Mouse (Mus musculus): ENCODE results near the gene Ccdc90b. TPM values are rescaled to one million over a fixed set of nuclear protein-coding genes. Genes with fewer than 3 reads are reported as not detected.

Gene Ccdc90b
- 6.0 and 12.1 TPM in 2 replicates for total RNA-seq (2015; ENCODE audit: low replicate concordance)
- total RNA-seq (2017; ENCODE audit: low replicate concordance): 6.8 and 8.9 TPM in 2 replicates

DNA sequence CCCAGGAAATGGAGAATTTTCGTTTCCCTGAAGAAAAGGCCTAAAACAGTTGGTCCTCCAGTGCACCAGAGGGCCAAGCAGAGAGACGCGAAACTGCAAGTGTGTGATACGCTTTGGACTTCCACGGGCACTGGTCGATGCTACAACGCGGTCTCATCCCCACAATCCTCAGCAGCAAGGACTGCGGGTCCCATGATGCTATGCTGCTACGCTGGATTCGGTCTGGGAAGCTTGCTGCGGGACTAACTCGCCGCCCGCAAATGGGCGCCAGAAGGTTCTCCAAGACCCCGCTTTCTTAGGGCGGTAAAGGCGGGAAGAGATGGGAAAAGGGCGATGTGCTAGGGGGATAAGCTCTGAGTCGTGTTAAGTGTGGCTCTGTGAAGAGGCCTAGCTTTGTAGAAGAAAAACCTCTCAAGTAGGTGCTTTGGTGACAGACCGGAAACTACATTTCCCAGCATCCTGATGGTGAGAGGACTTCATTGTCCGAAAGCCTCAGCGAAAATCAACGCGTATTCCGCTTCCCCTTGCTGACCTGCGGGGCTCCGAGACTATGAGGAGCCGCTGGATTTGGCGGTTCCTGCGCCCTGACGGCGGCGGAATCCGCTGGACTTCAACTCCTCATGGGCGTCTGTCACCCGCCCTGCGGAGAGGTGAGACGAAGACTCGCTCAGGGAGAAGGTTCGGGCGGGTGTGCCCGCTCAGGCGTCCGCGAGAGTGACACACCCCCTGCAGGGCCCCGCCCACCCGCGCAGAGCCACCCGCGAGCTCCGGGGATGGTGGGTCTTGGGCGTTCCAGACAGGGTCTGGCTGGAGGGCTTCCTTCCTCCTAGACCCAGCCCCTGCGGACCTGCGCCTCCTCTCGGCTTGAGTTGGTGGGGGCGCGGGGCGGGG, at the start of gene Ccdc90b:
Gene Ccdc90b (plus strand): TSS at position 164 of the 891 bp plus-strand sequence.
- ATAC-seq (replicated peaks; ENCODE audit: low FRiP score, poor library complexity, severe bottlenecking): peak; percentile 88

DNA sequence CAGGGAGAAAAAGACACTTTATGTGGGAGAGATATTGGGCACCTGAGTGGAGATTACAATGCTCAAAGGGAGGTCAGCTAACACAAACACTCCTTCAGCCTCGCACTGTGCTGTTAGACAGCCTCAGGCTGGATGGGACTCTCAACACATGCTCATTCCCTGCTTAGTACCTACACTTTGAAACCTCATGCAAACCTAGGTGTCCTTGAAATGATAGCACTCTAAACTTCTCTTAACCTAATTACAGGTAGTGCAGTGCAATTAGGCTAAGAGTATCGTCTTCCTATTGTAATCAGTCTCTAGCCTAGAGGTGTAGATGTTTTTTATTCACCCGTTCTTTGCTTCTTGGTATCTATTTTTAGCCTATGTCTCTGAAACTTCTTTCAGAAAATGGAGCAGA, 40.6 kb upstream of the Ccdc90b start:
- no peak for ATAC-seq (replicated peaks; ENCODE audit: low FRiP score, poor library complexity, severe bottlenecking)

GRCm38 (mm10) chr7:92520820-92521219, 40.1 kb upstream of the Ccdc90b start:
- no peak for ATAC-seq (replicated peaks; ENCODE audit: low FRiP score, poor library complexity, severe bottlenecking)

- ATAC-seq (replicated peaks; ENCODE audit: low FRiP score, poor library complexity, severe bottlenecking): no peak
Measured at GRCm38 (mm10) chr7:92529245-92529644, 31.7 kb upstream of the Ccdc90b start.

DNA sequence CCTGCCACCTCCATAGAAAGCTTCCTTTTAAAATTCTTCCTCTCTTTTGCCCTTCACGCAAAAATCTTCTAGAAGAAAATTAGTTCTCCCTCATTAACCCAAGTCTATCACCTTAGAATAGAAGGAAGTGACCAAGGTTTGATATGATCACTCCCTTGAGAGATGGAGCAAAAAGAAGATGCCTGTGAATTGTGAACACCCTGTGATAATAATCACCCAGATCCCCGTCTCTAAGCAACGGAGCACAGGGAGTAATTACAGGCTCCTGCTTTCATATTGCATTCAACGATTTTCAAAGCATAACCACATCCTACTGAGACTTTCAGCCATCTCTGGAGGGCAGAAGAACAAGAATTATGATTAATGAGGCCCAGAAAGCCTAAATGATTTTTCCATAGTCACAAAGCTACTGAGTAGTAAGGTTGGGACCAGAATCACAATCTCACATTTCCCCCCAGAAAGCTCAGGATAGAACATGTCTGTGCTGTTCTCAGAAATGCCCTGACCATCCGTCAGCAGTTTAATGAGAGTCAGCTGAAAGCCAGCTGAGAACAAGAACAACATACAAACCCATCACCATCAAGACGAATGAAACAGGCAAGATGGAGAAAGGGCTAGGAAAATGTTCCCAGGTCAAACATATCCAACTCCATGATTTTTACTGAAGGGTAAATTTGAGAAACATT, 28.5 kb upstream of the Ccdc90b start:
- no peak for ATAC-seq (replicated peaks; ENCODE audit: low FRiP score, poor library complexity, severe bottlenecking)

GRCm38 (mm10) chr7:92546763-92547162, 14.2 kb upstream of the Ccdc90b start:
- no peak for ATAC-seq (replicated peaks; ENCODE audit: low FRiP score, poor library complexity, severe bottlenecking)

DNA sequence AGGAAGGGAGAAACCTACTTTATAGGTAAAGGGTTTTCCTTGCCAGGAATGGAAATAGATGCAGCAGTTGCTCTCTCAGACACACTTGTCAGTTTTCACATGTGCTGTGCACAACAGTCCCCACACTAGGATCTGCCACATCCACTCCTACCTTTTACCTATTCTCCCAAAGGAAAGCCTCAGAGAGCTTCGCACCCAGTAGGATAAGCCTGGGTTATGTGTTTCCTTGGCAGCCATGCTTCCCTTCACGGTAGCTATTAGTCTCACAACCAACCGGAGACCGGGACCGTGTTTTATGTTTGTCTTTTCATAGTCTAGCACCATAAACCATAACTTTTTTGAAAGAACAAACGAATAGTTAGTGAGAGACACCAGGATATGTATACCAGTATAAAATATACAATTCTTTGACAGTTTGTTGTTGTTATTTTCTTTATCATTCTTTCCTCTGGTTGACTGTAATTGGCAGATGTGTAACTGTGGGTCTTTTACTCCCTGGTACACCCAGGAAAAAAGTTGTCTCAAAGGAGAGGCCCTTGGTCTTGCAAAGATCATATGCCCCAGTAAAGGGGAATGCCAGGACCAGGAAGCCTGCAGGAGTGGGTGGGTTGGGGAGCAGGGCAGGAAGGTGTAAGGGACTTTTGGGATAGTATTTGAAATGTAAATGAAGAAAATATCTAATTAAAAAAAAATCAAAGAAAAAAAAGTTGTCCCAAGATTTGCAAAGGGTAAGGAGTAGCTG, 10.5 kb upstream of the Ccdc90b start:
- no peak for ATAC-seq (replicated peaks; ENCODE audit: low FRiP score, poor library complexity, severe bottlenecking)

DNA sequence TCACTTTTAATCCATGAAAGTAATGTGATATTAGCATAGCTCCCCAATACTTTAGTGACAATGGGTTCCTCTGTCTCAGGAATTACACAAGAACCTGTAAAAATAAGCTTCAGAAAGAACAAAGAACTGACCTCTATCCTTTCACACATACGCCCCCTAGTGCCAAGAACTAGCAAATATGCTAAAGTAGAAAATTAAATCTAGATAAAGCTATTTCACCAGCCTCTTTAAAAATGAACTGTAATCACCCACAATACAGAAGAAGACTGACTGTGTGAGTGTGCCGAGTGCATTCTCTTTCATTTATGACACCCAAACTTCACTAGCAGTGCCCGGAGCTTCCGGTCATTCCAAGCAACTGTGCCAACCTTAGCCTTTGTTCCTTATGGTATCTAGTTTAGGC, 10.0 kb upstream of the Ccdc90b start:
- ATAC-seq (replicated peaks; ENCODE audit: low FRiP score, poor library complexity, severe bottlenecking): peak; percentile 91

DNA sequence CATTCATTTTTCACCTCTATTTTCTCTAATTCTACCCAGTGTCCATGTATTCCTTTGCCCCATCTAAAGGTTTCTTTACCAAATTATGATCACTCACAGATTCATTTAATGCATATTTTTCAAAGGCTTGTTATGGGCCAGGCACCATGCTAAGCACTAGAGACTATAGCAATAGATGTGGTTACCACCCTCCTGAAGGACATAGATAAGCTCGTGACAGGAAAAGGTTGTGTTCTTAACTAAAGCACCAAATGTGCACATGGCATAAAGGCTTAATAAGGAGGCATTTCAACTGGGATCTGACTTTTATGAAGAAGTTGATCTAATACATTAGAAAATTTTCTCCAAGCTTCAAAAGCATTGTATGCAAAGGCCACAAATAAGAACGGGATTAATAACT, 2.2 kb upstream of the Ccdc90b start:
- ATAC-seq (replicated peaks; ENCODE audit: low FRiP score, poor library complexity, severe bottlenecking): peak; percentile 79

DNA sequence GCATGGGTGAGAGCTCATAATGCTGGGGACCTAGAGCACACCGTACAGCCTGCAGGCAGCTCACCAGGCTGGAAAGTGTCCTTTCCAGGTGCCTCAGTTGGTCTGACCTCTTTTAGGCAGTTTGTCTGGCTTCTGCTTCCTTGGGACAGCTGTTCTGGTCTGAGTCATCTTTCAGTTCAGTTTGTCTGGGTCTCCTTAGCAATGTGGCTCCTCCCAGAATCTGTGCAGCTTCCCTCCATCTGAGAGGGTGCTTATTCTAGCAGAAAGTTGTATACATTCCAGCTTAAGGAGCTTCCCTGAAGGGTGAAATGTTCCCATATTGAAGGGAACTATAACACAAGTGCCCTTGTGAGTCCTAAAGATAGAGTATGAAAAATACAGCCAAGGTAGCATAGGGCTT, 5.8 kb downstream of the Ccdc90b start:
- ATAC-seq (replicated peaks; ENCODE audit: low FRiP score, poor library complexity, severe bottlenecking): no peak

DNA sequence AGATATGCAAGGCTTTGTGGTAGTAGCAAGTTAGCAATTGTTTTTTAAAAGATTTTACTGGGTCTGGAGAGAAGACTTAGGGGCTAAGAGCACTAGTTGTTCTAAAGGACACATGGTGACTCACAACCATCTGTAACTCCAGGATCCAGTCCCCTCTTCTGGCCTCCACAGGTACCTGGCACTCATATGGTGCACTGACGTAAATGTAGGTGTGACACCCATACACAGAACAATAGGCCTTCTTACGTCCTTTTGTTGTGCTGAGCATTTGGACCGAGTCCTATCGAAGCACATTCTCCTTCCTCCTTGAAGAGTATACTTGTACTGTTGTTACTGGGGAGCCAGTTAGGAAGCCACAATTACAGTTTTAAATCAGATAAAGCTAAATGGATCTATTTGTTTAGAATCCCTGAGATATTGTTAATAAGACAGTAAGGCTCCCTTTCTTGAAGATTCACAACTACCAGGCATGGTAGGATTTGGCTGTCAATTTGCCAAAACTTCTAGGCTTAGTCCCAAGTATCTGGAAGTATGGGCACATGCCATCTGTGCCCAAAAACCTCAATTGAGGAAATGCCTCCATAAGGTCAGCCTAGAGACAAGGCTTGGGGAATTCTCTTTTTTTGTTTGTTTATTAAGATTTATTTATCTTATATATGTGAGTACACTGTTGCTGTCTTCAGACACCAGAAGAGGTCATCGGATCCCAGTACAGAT, 19.7 kb downstream of the Ccdc90b start:
- ATAC-seq (replicated peaks; ENCODE audit: low FRiP score, poor library complexity, severe bottlenecking): no peak

- no peak for ATAC-seq (replicated peaks; ENCODE audit: low FRiP score, poor library complexity, severe bottlenecking)
Measured at GRCm38 (mm10) chr7:92583567-92583966, 22.6 kb downstream of the Ccdc90b start.

GRCm38 (mm10) chr7:92589986-92590385, 29.0 kb downstream of the Ccdc90b start:
- no peak for ATAC-seq (replicated peaks; ENCODE audit: low FRiP score, poor library complexity, severe bottlenecking)

- no peak for ATAC-seq (replicated peaks; ENCODE audit: low FRiP score, poor library complexity, severe bottlenecking)
Measured at GRCm38 (mm10) chr7:92590842-92591241, 29.9 kb downstream of the Ccdc90b start.

DNA sequence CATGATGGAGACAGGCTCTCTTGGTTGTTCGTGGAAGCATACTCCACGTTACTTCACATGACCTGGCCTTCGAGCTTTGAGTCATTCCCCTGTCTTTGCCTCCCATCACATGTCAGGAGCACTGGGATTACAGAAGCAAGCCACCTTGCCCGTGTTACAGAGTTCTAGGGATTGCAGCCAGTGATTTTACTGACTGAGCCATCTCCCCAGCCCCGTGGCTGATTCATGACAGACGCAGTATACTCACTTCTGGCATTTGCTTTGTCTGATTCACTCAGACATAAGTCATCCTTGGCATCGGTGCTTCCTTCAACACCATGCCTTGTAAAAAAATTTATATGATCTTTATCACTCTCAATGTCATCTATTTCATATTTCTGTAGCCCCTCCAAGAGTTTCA, 44.0 kb downstream of the Ccdc90b start:
- no peak for ATAC-seq (replicated peaks; ENCODE audit: low FRiP score, poor library complexity, severe bottlenecking)

- ATAC-seq (replicated peaks; ENCODE audit: low FRiP score, poor library complexity, severe bottlenecking): no peak
Measured at GRCm38 (mm10) chr7:92610830-92611229, 49.9 kb downstream of the Ccdc90b start.

GRCm38 (mm10) chr7:92624488-92624887, 63.5 kb downstream of the Ccdc90b start:
- no peak for ATAC-seq (replicated peaks; ENCODE audit: low FRiP score, poor library complexity, severe bottlenecking)

- ATAC-seq (replicated peaks; ENCODE audit: low FRiP score, poor library complexity, severe bottlenecking): no peak
Measured at GRCm38 (mm10) chr7:92630167-92630566, 69.2 kb downstream of the Ccdc90b start.

All from erythroblast, adult 5-6 weeks (primary cell).